Mouse (Mus musculus) lung, adult 2 months (tissue): ENCODE data around the gene Ap2a1.

Experiments used
- CTCF ChIP-seq: fragments of 200-500 bp; IDR thresholded peaks from 2 replicates; pipeline ENCODE4 v1.5.1; 2011; ENCODE audit warnings: mild to moderate bottlenecking, low read length, control low read depth; ENCODE audit not compliant: insufficient read depth
- POLR2A ChIP-seq: fragments of 200-500 bp; IDR thresholded peaks from 2 replicates; pipeline ENCODE4 v1.6.1; 2011; ENCODE audit warnings: low read depth, mild to moderate bottlenecking, control low read depth, low read length, borderline replicate concordance; ENCODE audit errors: extremely low read depth

DNA sequence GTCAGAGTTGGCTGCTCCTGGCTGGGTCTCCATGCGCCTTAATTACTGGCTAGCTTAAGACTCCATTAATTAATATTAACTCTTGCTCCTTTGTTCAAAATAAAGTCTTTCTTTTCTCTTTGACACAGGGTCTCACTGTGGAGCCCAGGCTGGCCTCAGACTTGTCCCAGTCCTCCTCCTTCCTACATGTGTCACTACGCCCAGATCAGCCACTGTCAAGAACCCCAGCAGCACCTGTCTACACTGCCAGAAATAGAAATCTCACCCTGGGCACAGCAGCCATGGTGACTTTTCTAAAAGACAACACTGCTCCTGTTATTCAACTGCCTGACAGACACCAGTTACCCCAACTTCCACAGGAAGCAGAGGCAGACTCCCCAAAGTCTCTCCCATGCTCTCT, 14.9 kb downstream of the Ap2a1 start:
- TF ChIP-seq CTCF: no peak
- TF ChIP-seq POLR2A: no peak
